Mouse (Mus musculus) liver, embryonic 13.5 days (tissue): ENCODE data around the gene Ly6g6d. TPM values are rescaled to one million over a fixed set of nuclear protein-coding genes. Genes with fewer than 3 reads are reported as not detected.

ENCODE experiments used
- ATAC-seq: fragments of 200-750 bp; cut with Nextera tagmentation; 2 replicates; pipeline ENCODE4 v1.8.0; 2017; ENCODE audit warnings: low read depth, mild to moderate bottlenecking, moderate number of reproducible peaks, moderate library complexity
- DNase-seq: peaks from one replicate; pipeline ENCODE4 v3.0.0; 2022
- H3K27ac ChIP-seq: fragments of 300-500 bp; sonication (generic); 2 replicates; pipeline ENCODE4 v1.5.1; 2015; ENCODE audit warnings: moderate library complexity, mild to moderate bottlenecking, inconsistent platforms
- H3K27me3 ChIP-seq: fragments of 300-500 bp; sonication (generic); 2 replicates; pipeline ENCODE4 v1.6.1; 2015; ENCODE audit warnings: mild to moderate bottlenecking, inconsistent platforms
- H3K36me3 ChIP-seq: fragments of 300-500 bp; sonication (generic); 2 replicates; pipeline ENCODE4 v1.6.1; 2015; ENCODE audit warnings: mild to moderate bottlenecking, inconsistent platforms
- H3K4me1 ChIP-seq: fragments of 300-500 bp; sonication (generic); replicated peaks from 2 replicates; pipeline ENCODE4 v1.6.1; 2015; ENCODE audit warnings: inconsistent platforms
- H3K4me2 ChIP-seq: fragments of 300-500 bp; sonication (generic); 2 replicates; pipeline ENCODE4 v1.6.1; 2015; ENCODE audit warnings: inconsistent platforms, mild to moderate bottlenecking, moderate library complexity
- H3K4me3 ChIP-seq: fragments of 300-500 bp; sonication (generic); replicated peaks from 2 replicates; pipeline ENCODE4 v1.5.1; 2015; ENCODE audit warnings: mild to moderate bottlenecking, inconsistent platforms
- H3K9ac ChIP-seq: fragments of 300-500 bp; sonication (generic); 2 replicates; pipeline ENCODE4 v1.6.1; 2015; ENCODE audit warnings: mild to moderate bottlenecking, inconsistent platforms
- H3K9me3 ChIP-seq: fragments of 300-500 bp; sonication (generic); replicated peaks from 2 replicates; pipeline ENCODE4 v1.6.1; 2016; ENCODE audit warnings: inconsistent platforms
- WGBS: fragments of 180-500 bp; shearing (Covaris S2); methylation state at CpG from one replicate; pipeline ENCODE4 v1.1.7; 2015; ENCODE audit not compliant: insufficient replicate concordance; 5-methylcytosine and 5-hydroxymethylcytosine counted together
- polyA plus RNA-seq: library from polyadenylated mRNA; unstranded; fragments of >200 nt; fragmentation: Nextera tagmentation; extraction: Ambion mirVana; gene quantifications from 2 replicates; pipeline ENCODE4 v1.2.1, GENCODE M21; 2015

The Ly6g6d gene
- polyA plus RNA-seq, 1 experiment from 2014 or later, result 0.47 TPM

GRCm38 (mm10) chr17:35055691-35056495 is 22.0 kb downstream of the Ly6g6d start:
- H3K27me3 ChIP-seq, result peaks cover 6% of the 10 kb centered on the region; the same call in 1 of the 2 replicates
- no peaks in the 10 kb centered on the region for H3K9me3 ChIP-seq
- 0 out of 2 replicates have a peak overlapping the region, but pooled peaks have one; percentile 15 for H3K9ac ChIP-seq
- no peak overlapping the region for H3K4me2 ChIP-seq
- peaks cover 66% of the 10 kb centered on the region for H3K36me3 ChIP-seq
- 80% methylated on average over 7 of the region's 7 CpGs for WGBS
- ATAC-seq, result no peak
- DNase-seq, result no peak
- peak overlapping the region; percentile 6; the same call in 1 of the 2 replicates for H3K27ac ChIP-seq
- H3K4me3 ChIP-seq, result no peak overlapping the region
- peaks cover 81% of the 10 kb centered on the region for H3K4me1 ChIP-seq

- Histone ChIP-seq H3K36me3 (peaks cover 49% of the 10 kb centered on the region), H3K27ac (peak overlapping the region; percentile 97), H3K4me2 (peak overlapping the region; percentile 100), H3K4me3 (peak overlapping the region; percentile 78), H3K4me1 (peaks cover 73% of the 10 kb centered on the region), H3K27me3 (no peaks in the 10 kb centered on the region), H3K9me3 (no peaks in the 10 kb centered on the region), H3K9ac (peak overlapping the region; percentile 92)
- DNase-seq (no peak), ATAC-seq (no peak)
- WGBS, result 82% methylated on average over 12 of the region's 12 CpGs
Measured at GRCm38 (mm10) chr17:35052271-35052798, 25.5 kb downstream of the Ly6g6d start.

- Histone ChIP-seq H3K27ac (peak overlapping the region; percentile 97), H3K27me3 (no peaks in the 10 kb centered on the region), H3K4me1 (peaks cover 74% of the 10 kb centered on the region), H3K9ac (peak overlapping the region; percentile 92), H3K4me2 (peak overlapping the region; percentile 100), H3K9me3 (no peaks in the 10 kb centered on the region), H3K36me3 (peaks cover 43% of the 10 kb centered on the region), H3K4me3 (peak overlapping the region; percentile 78)
- ATAC-seq (peak; percentile 43), DNase-seq (peak; percentile 63)
- WGBS, result 2% methylated on average over 21 of the region's 21 CpGs
Measured at GRCm38 (mm10) chr17:35051156-35052086, 26.4 kb downstream of the Ly6g6d start.

GRCm38 (mm10) chr17:35050126-35050750 is 27.6 kb downstream of the Ly6g6d start:
- H3K36me3 ChIP-seq, result peaks cover 31% of the 10 kb centered on the region
- peak overlapping the region; percentile 92 for H3K9ac ChIP-seq
- ATAC-seq (peak; percentile 51), DNase-seq (peak; percentile 63)
- peak overlapping the region; percentile 78 for H3K4me3 ChIP-seq
- H3K9me3 ChIP-seq, result no peaks in the 10 kb centered on the region
- peaks cover 75% of the 10 kb centered on the region for H3K4me1 ChIP-seq
- WGBS, result under 1% methylated on average over 27 of the region's 27 CpGs
- no peaks in the 10 kb centered on the region for H3K27me3 ChIP-seq
- H3K27ac ChIP-seq, result peak overlapping the region; percentile 97
- H3K4me2 ChIP-seq, result peak overlapping the region; percentile 100

- Histone ChIP-seq H3K4me3 (peak within 1 kb of the TSS; percentile 78), H3K27ac (peak within 1 kb of the TSS; percentile 97), H3K36me3 (peaks cover 26% of the 10 kb centered on the region), H3K4me2 (peak within 1 kb of the TSS; percentile 100), H3K9me3 (no peaks in the 10 kb centered on the region), H3K4me1 (peaks cover 78% of the 10 kb centered on the region), H3K27me3 (no peaks in the 10 kb centered on the region), H3K9ac (peak within 1 kb of the TSS; percentile 92)
- WGBS, result 2% methylated on average over 11 of the region's 11 CpGs
- peak; percentile 9 for ATAC-seq
- DNase-seq, result peak; percentile 60
Measured at GRCm38 (mm10) chr17:35049561-35050016, 28.3 kb downstream of the Ly6g6d start, which contains the start of gene Clic1. TSS of gene Clic1 (plus strand) at chr17:35049966.

- Histone ChIP-seq H3K27me3 (no peaks in the 10 kb centered on the region), H3K4me2 (peak overlapping the region; percentile 100), H3K4me1 (peaks cover 82% of the 10 kb centered on the region), H3K4me3 (0 out of 2 replicates have a peak overlapping the region, but pooled peaks have one; percentile 78), H3K9me3 (no peaks in the 10 kb centered on the region), H3K27ac (peak overlapping the region; percentile 97), H3K36me3 (peaks cover 20% of the 10 kb centered on the region), H3K9ac (peak overlapping the region; percentile 92)
- ATAC-seq (no peak), DNase-seq (no peak)
- WGBS, result 32% methylated on average over 5 of the region's 5 CpGs
Measured at GRCm38 (mm10) chr17:35048932-35049440, 28.9 kb downstream of the Ly6g6d start.

GRCm38 (mm10) chr17:35048149-35048931 is 29.5 kb downstream of the Ly6g6d start:
- ATAC-seq (no peak), DNase-seq (no peak)
- WGBS, result 2% methylated on average over 11 of the region's 11 CpGs
- H3K9ac ChIP-seq, result peak overlapping the region; percentile 92
- no peaks in the 10 kb centered on the region for H3K27me3 ChIP-seq
- peaks cover 13% of the 10 kb centered on the region for H3K36me3 ChIP-seq
- peak overlapping the region; percentile 100 for H3K4me2 ChIP-seq
- H3K27ac ChIP-seq, result peak overlapping the region; percentile 97
- H3K4me1 ChIP-seq, result peaks cover 86% of the 10 kb centered on the region
- H3K9me3 ChIP-seq, result no peaks in the 10 kb centered on the region
- peak overlapping the region; percentile 75 for H3K4me3 ChIP-seq

GRCm38 (mm10) chr17:35047688-35048087 is 30.2 kb downstream of the Ly6g6d start:
- no peak for ATAC-seq
- Histone ChIP-seq H3K4me3 (peak overlapping the region; percentile 75), H3K9ac (peak overlapping the region; percentile 92), H3K36me3 (peaks cover 7% of the 10 kb centered on the region), H3K4me2 (peak overlapping the region; percentile 100), H3K9me3 (no peaks in the 10 kb centered on the region), H3K4me1 (peaks cover 88% of the 10 kb centered on the region), H3K27ac (peak overlapping the region; percentile 97), H3K27me3 (no peaks in the 10 kb centered on the region)
- WGBS, result 12% methylated on average over 1 of the region's 1 CpGs
- DNase-seq, result no peak

- WGBS, result 1% methylated on average over 33 of the region's 33 CpGs
Measured at GRCm38 (mm10) chr17:35046681-35047455, 31.0 kb downstream of the Ly6g6d start, which contains the start of gene Msh5. TSS of gene Msh5 (minus strand) at chr17:35046745.

More at GRCm38 (mm10) chr17:35046681-35047455, 31.0 kb downstream of the Ly6g6d start, which contains the start of gene Msh5:
- H3K9me3 ChIP-seq, result no peaks in the 10 kb centered on the region
- no peaks in the 10 kb centered on the region for H3K27me3 ChIP-seq
- ATAC-seq (peak; percentile 85), DNase-seq (peak; percentile 97)
- no peaks in the 10 kb centered on the region for H3K36me3 ChIP-seq
- peaks cover 82% of the 10 kb centered on the region for H3K4me1 ChIP-seq
- peak within 1 kb of the TSS; percentile 95 for H3K9ac ChIP-seq
- peak within 1 kb of the TSS; percentile 100 for H3K4me2 ChIP-seq
- peak within 1 kb of the TSS; percentile 75 for H3K4me3 ChIP-seq
- H3K27ac ChIP-seq, result peak within 1 kb of the TSS; percentile 97
